Mouse (Mus musculus) megakaryocyte, embryonic 14.5 days (primary cell): Measurements from ENCODE around the gene Suds3.

Experiments used
- FLI1 ChIP-seq: IDR thresholded peaks from 2 replicates; pipeline ENCODE4 v1.6.1; 2012; ENCODE audit warnings: low read length, inconsistent platforms, mixed read lengths
- GATA1 ChIP-seq: IDR thresholded peaks from 3 replicates; pipeline ENCODE4 v1.6.1; 2012; ENCODE audit warnings: mixed read lengths, low read length, inconsistent platforms, borderline replicate concordance

GRCm38 (mm10) chr5:117123840-117124239, 7.9 kb upstream of the Suds3 start:
- TF ChIP-seq GATA1 (no peak), FLI1 (no peak)
